Mouse (Mus musculus): ENCODE results near the gene Smoc1.

DNA sequence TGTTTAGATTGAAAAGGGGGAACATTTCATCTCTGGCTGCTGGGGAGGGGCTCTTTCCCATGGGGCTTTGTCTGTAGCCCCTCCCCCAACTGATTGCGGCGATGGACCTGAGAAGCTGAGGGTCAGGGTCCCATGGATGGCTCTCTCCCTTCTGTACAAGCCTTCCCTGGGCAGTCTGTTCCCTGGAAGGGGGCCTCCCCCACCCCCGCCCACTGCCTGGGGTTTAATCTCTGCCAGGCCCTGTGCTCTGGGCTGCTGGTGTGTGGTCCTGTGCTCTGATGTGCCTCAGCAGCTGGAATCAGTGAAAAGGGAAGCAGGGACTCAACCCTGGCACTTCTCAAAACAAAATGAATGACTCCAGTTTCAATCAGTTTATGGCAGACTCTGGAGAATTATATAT lies 16.8 kb upstream of the Smoc1 start:
- no peak for TF ChIP-seq CTCF (IDR thresholded peaks at IDR 0.05)
- no peak for TF ChIP-seq POLR2A (IDR thresholded peaks at IDR 0.05; ENCODE audit: insufficient read depth, low read depth, low read length)
- TF ChIP-seq EP300 (IDR thresholded peaks at IDR 0.05; ENCODE audit: insufficient read depth, low read depth, low read length), result no peak
